Mouse (Mus musculus) stomach, postnatal 0 days (tissue): ENCODE measurements around the gene Phactr1.

Experiments
- CTCF ChIP-seq: IDR thresholded peaks from 2 replicates; pipeline ENCODE4 v1.5.1; 2016; ENCODE audit warnings: antibody characterized with exemption, low read depth, mild to moderate bottlenecking, moderate library complexity
- EP300 ChIP-seq: optimal IDR thresholded peaks from 2 replicates; pipeline ENCODE3; 2016; ENCODE audit warnings: antibody characterized with exemption

DNA sequence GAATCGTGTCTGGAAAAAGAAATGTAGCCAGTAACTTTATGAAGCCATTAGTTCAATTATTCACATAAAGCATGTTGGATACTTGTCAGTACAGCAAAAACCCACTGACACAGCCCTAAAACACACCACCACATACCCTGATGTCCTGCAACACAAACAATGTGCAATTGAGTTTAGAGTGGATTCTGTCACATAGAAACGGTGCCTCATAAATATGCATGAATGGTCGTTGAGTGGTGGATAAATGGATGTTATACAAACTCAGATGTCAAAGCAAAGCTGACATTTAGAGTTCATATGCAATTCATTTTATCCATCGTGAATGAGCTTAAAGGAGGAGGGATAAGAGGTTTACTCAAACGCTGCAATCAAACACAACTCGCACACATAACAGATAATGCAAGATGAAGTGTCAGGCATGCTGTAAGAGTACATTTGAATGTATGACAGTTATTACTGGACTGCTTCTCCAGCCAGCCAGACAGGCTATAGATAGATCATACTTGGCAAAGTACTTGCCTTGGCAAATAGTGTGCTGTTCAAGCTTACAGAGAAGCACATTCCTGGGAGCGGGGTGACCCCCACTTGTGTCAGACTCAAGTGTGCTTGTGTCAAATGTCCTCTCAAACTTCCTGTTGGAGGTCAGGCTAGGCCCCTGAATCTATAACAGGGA lies 23.6 kb upstream of the Phactr1 start:
- TF ChIP-seq CTCF (no peak), EP300 (no peak)
